Mouse (Mus musculus): Measurements from ENCODE around the gene Zfp961. TPM values are rescaled to one million over a fixed set of nuclear protein-coding genes. Genes with fewer than 3 reads are reported as not detected.
A peak's percentile ranks its signal among the peaks of the same experiment; 100 is the strongest.
"Not testable (repeated sequence)": the region's sequence is repeated elsewhere in the genome, so short reads cannot be mapped to it uniquely, and the experiment has no call there.

Zfp961 gene
- polyA plus RNA-seq, 1 experiment = 15.7 TPM

GRCm38 (mm10) chr8:71927779-71928178 is 23.1 kb upstream of the Zfp961 start:
- Histone ChIP-seq H3K4me3 (ENCODE audit: insufficient read depth, low read length) (no peak overlapping the region), H3K4me1 (ENCODE audit: control insufficient read depth, insufficient read depth, low read length) (no peaks in the 10 kb centered on the region), H3K27ac (ENCODE audit: insufficient read depth, low read length) (no peak overlapping the region)
- no peak for TF ChIP-seq CTCF (IDR thresholded peaks at IDR 0.05; ENCODE audit: extremely low read depth, insufficient read depth, low read length)
- no peak for TF ChIP-seq POLR2A (IDR thresholded peaks at IDR 0.05; ENCODE audit: extremely low read depth, insufficient read depth, low read length)

GRCm38 (mm10) chr8:71938037-71938436 is 12.8 kb upstream of the Zfp961 start:
- H3K27ac ChIP-seq (ENCODE audit: insufficient read depth, low read length); H3K4me1 ChIP-seq (ENCODE audit: control insufficient read depth, insufficient read depth, low read length); H3K4me3 ChIP-seq (ENCODE audit: insufficient read depth, low read length): not testable (repeated sequence)

DNA sequence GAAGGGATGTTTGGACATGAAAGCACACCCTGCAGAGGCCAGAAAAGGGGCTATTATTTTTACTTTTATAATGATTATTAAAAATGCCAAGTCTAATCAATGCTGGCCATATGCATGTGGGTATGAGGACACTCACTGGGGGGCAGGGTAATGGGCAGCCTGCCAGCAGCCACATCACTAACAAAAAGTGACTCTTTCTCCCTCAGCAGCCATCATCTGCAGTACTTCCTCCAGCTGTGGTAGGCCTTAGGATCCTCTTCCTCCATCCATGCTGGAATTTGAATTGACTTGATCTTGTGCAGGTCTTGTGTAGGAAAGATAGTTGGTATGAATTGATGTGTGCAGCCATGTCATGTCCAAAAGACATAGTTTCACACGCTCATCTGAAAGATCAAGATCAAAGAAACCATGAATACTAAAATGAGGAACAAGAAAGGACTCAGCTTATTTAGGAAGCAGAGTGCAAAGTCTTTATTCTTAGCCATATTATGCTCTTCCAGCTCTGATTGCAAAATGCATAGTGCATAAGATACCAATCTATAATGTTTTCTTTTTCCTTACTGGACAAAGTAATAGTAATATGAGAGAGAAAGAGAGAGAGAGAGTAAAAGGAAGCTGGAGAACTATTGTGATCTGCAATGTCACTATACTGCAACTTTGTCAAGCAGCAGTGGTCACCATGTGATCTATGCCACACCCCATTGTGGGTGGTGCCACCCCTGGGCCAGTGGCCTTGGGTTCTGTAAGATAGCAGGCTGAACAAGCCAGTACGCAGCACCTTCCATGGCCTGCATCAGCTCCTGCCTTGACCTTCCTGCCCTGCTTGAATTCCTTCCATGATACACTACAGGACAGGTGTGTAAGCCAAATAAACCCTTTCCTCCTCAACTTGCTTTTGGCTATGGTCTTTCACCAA is 10.3 kb upstream of the Zfp961 start:
- Histone ChIP-seq H3K27ac (ENCODE audit: insufficient read depth, low read length) (no peak overlapping the region), H3K4me1 (ENCODE audit: control insufficient read depth, insufficient read depth, low read length) (no peaks in the 10 kb centered on the region), H3K4me3 (ENCODE audit: insufficient read depth, low read length) (no peak overlapping the region)
- no peak for TF ChIP-seq CTCF (IDR thresholded peaks at IDR 0.05; ENCODE audit: extremely low read depth, insufficient read depth, low read length)
- TF ChIP-seq POLR2A (IDR thresholded peaks at IDR 0.05; ENCODE audit: extremely low read depth, insufficient read depth, low read length) = no peak

- TF ChIP-seq CTCF (IDR thresholded peaks at IDR 0.05; ENCODE audit: extremely low read depth, insufficient read depth, low read length) (no peak), POLR2A (IDR thresholded peaks at IDR 0.05; ENCODE audit: extremely low read depth, insufficient read depth, low read length) (no peak)
- no peaks in the 10 kb centered on the region for H3K4me1 ChIP-seq (ENCODE audit: control insufficient read depth, insufficient read depth, low read length)
- no peak overlapping the region for H3K27ac ChIP-seq (ENCODE audit: insufficient read depth, low read length)
- H3K4me3 ChIP-seq (ENCODE audit: insufficient read depth, low read length) = no peak overlapping the region
These were observed 9.1 kb upstream of the Zfp961 start for GRCm38 (mm10) chr8:71941776-71942175.

- TF ChIP-seq CTCF (IDR thresholded peaks at IDR 0.05; ENCODE audit: extremely low read depth, insufficient read depth, low read length) (no peak), POLR2A (IDR thresholded peaks at IDR 0.05; ENCODE audit: extremely low read depth, insufficient read depth, low read length) (no peak)
- no peak overlapping the region for H3K4me3 ChIP-seq (ENCODE audit: insufficient read depth, low read length)
- H3K27ac ChIP-seq (ENCODE audit: insufficient read depth, low read length) = no peak overlapping the region
- no peaks in the 10 kb centered on the region for H3K4me1 ChIP-seq (ENCODE audit: control insufficient read depth, insufficient read depth, low read length)
These were observed 2.2 kb upstream of the Zfp961 start for GRCm38 (mm10) chr8:71948624-71949023.

DNA sequence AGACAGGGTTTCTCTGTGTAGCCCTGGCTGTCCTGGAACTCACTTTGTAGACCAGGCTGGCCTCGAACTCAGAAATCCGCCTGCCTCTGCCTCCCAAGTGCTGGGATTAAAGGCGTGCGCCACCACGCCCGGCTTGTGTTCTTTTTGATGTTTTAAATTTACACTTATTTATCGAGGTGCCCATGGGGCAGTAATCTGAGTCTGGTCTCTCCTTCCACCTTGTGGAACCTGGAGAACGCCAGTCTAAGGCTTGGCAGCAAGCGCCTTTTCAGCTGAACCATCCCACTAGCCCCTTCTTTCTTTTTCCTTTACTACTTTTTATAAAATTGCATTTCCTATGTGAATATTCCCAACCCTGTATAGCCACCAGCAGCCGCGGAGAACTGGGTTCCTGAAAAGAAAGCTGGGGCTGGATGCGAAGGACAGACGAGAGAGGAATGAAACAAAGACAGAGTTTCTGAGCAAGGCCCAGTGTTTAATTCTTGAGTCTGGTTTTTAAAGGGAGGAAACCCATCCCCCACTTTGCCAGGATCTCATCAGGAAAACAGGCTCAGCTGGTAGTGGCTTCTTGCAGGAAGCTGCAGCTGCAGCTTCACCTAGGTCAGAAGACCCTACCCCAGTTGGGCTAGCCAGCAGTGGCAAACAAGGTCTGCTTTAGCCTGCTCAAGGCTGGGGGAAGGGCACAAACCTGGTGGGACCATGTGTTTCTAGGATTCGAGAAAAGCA is 761 bp downstream of the Zfp961 start:
- TF ChIP-seq CTCF (IDR thresholded peaks at IDR 0.05; ENCODE audit: extremely low read depth, insufficient read depth, low read length) (no peak), POLR2A (IDR thresholded peaks at IDR 0.05; ENCODE audit: extremely low read depth, insufficient read depth, low read length) (no peak)
- H3K27ac ChIP-seq (ENCODE audit: insufficient read depth, low read length) = no peak overlapping the region

GRCm38 (mm10) chr8:71952489-71952888 is 1.7 kb downstream of the Zfp961 start:
- H3K27ac ChIP-seq (ENCODE audit: insufficient read depth, low read length) = no peak overlapping the region
- H3K4me1 ChIP-seq (ENCODE audit: control insufficient read depth, insufficient read depth, low read length) = no peaks in the 10 kb centered on the region
- no peak overlapping the region for H3K4me3 ChIP-seq (ENCODE audit: insufficient read depth, low read length)
- TF ChIP-seq POLR2A (IDR thresholded peaks at IDR 0.05; ENCODE audit: extremely low read depth, insufficient read depth, low read length) = no peak
- no peak for TF ChIP-seq CTCF (IDR thresholded peaks at IDR 0.05; ENCODE audit: extremely low read depth, insufficient read depth, low read length)

More for the DNA sequence above, 761 bp downstream of the Zfp961 start:
- H3K4me3 ChIP-seq (ENCODE audit: insufficient read depth, low read length) = peak overlapping the region; percentile 63
- no peaks in the 10 kb centered on the region for H3K4me1 ChIP-seq (ENCODE audit: control insufficient read depth, insufficient read depth, low read length)

DNA sequence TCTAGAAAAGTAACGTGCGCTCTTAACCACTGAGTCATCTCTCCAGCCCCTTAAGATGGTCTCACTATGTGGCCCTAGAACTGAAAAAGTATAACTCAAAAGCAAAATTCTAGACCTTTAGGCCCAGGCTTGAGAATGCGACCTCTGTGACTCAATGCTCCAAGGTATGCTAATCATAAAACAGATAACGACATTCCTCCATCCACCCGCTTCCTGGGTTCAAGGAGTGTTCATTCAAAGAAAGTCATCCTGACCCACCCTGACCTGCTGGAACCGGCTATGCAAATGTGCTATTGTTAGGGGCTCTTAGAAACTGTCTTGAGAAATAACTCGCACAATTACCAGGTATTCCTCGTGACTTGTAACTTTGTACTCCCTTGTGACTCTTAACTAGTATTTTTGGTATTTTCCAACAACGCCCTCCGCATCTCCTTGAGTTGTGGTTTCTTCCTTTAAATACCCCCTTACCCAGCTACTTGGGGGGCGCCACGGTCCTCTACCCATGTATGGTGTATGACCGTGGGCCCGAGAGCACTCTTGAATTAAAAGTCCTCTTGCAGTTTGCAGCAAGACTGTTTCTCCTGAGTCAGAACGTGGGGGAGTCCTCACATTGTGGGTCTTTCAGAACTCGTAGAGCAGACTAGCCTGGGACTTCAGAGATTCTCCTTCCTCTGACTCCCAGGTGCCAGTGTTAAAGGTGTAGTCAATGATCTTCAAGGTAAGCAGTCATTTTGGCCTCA is 2.3 kb downstream of the Zfp961 start:
- not testable (repeated sequence) for H3K4me3 ChIP-seq (ENCODE audit: insufficient read depth, low read length); H3K4me1 ChIP-seq (ENCODE audit: control insufficient read depth, insufficient read depth, low read length); H3K27ac ChIP-seq (ENCODE audit: insufficient read depth, low read length)

DNA sequence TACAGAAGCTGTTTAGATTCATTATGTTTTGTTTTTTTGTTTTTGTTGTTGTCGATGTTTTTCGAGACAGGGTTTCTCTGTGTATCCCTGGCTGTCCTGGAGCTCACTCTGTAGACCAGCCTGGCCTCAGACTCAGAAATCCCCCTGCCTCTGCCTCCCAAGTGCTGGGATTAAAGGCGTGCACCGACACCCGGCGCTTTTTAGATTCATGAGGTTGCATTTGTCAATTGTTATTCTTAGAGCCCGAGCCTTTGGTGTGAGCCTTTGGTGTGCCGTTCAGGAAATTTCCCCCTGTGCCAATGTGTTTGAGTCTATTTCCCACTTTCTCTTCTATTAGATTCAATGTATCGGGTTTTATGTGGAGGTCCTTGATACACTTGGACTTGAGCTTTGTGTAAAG is 3.8 kb downstream of the Zfp961 start:
- Histone ChIP-seq H3K4me1 (ENCODE audit: control insufficient read depth, insufficient read depth, low read length) (no peaks in the 10 kb centered on the region), H3K27ac (ENCODE audit: insufficient read depth, low read length) (no peak overlapping the region), H3K4me3 (ENCODE audit: insufficient read depth, low read length) (no peak overlapping the region)
- no peak for TF ChIP-seq POLR2A (IDR thresholded peaks at IDR 0.05; ENCODE audit: extremely low read depth, insufficient read depth, low read length)
- TF ChIP-seq CTCF (IDR thresholded peaks at IDR 0.05; ENCODE audit: extremely low read depth, insufficient read depth, low read length) = no peak
